Mouse (Mus musculus) myocyte (in vitro differentiated cells): ENCODE measurements at regions not wholly inside any gene's neighbourhood (a gene's known extent, or its start where the extent isn't known, plus 50 kb on each side); places are given as distances from the start of the nearest gene placed in this dataset.

Experiments
- H3K27me3 ChIP-seq: one replicate; pipeline ENCODE4 v1.6.1; 2011; ENCODE audit not compliant: control insufficient read depth, insufficient read depth, insufficient read length
- H3K36me3 ChIP-seq: one replicate; pipeline ENCODE4 v1.6.1; 2011; ENCODE audit not compliant: control insufficient read depth, insufficient read depth
- H3K4me2 ChIP-seq: one replicate; pipeline ENCODE4 v1.6.1; 2011; ENCODE audit warnings: low read depth, control low read depth
- H3K4me3 ChIP-seq: one replicate; pipeline ENCODE4 v1.5.1; 2011; ENCODE audit warnings: mild to moderate bottlenecking, control low read depth, moderate library complexity
- H3K79me2 ChIP-seq: one replicate; pipeline ENCODE4 v1.6.1; 2011; ENCODE audit not compliant: control insufficient read depth, insufficient read depth
- H3ac ChIP-seq: one replicate; pipeline ENCODE4 v1.6.1; 2011; ENCODE audit not compliant: control insufficient read depth, insufficient read length
- CEBPB ChIP-seq: IDR thresholded peaks from 2 replicates; pipeline ENCODE4 v1.6.1; 2011; ENCODE audit warnings: mild to moderate bottlenecking, moderate library complexity; ENCODE audit not compliant: poor library complexity, insufficient read depth, severe bottlenecking
- E2F4 ChIP-seq: IDR thresholded peaks from one replicate; pipeline ENCODE4 v1.6.1; 2011; ENCODE audit warnings: mild to moderate bottlenecking, control low read depth, moderate library complexity; ENCODE audit not compliant: insufficient read depth
- MAX ChIP-seq: IDR thresholded peaks from one replicate; pipeline ENCODE4 v1.6.1; 2011; ENCODE audit warnings: low read depth, mild to moderate bottlenecking, control low read depth
- MYOD1 ChIP-seq, 3 experiments: IDR thresholded peaks; one replicate each; pipeline ENCODE4 v1.6.1; 2011; ENCODE audit warnings: control low read depth in 2 of 3, low read depth in 2 of 3, mild to moderate bottlenecking in 2 of 3, moderate library complexity in 1 of 3; ENCODE audit not compliant: insufficient read length in 2 of 3, control insufficient read depth in 1 of 3
- MYOG ChIP-seq, 3 experiments: IDR thresholded peaks; one replicate each; pipeline ENCODE4 v1.6.1; 2011; ENCODE audit warnings: control low read depth in 2 of 3, low read depth in 2 of 3, mild to moderate bottlenecking in 2 of 3; ENCODE audit not compliant: insufficient read length in 2 of 3, control insufficient read depth in 1 of 3, insufficient read depth in 1 of 3
- POLR2A ChIP-seq: IDR thresholded peaks from one replicate; pipeline ENCODE4 v1.6.1; 2011; ENCODE audit warnings: low read depth, mild to moderate bottlenecking, control low read depth, moderate library complexity; ENCODE audit not compliant: insufficient read length
- POLR2AphosphoS2 ChIP-seq: IDR thresholded peaks from one replicate; pipeline ENCODE4 v1.6.1; 2011; ENCODE audit warnings: low read depth, control low read depth; ENCODE audit not compliant: insufficient read length
- REST ChIP-seq: IDR thresholded peaks from one replicate; pipeline ENCODE4 v1.6.1; 2011; ENCODE audit warnings: mild to moderate bottlenecking, control low read depth, moderate library complexity; ENCODE audit not compliant: insufficient read depth, insufficient read length
- SRF ChIP-seq: IDR thresholded peaks from one replicate; pipeline ENCODE4 v1.6.1; 2011; ENCODE audit warnings: low read depth; ENCODE audit not compliant: control insufficient read depth, insufficient read length
- TCF12 ChIP-seq: IDR thresholded peaks from one replicate; pipeline ENCODE4 v1.6.1; 2011; ENCODE audit warnings: mild to moderate bottlenecking, control low read depth; ENCODE audit not compliant: poor library complexity, insufficient read depth, severe bottlenecking
- TCF3 ChIP-seq: IDR thresholded peaks from one replicate; pipeline ENCODE4 v1.6.1; 2011; ENCODE audit warnings: low read depth, control low read depth; ENCODE audit not compliant: insufficient read length
- USF1 ChIP-seq: IDR thresholded peaks from one replicate; pipeline ENCODE4 v1.6.1; 2011; ENCODE audit warnings: low read depth, mild to moderate bottlenecking, control low read depth, moderate library complexity

DNA sequence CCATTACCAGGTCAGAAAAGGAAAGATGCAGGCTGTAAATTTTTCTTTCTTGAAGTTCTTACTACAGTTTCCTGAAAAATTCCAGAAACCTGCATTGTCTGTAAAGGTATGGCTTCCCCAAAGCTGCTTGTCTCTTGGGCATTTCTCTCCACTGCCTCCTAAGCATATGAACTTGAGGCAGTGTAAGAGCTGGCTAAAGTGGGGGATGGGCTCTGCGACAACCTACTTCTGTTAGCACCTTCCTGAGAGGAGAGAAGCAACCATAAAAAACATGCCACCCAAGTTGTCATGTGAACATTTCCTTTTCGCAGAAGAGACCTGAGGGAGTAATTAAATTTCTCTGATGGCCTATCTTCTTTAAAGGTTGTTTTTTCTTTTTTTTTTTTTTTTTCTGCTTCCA lies 711.6 kb upstream of the Klhl29 start:
- no peaks in the 10 kb centered on the region for H3K27me3 ChIP-seq
- TF ChIP-seq MYOD1 (IDR thresholded peaks at IDR 0.05; ENCODE audit: control insufficient read depth in 1 of 3, insufficient read length in 2 of 3, low read depth in 2 of 3) (no peak), CEBPB (no peak), MAX (no peak), TCF12 (no peak), TCF3 (no peak), POLR2A (no peak)

DNA sequence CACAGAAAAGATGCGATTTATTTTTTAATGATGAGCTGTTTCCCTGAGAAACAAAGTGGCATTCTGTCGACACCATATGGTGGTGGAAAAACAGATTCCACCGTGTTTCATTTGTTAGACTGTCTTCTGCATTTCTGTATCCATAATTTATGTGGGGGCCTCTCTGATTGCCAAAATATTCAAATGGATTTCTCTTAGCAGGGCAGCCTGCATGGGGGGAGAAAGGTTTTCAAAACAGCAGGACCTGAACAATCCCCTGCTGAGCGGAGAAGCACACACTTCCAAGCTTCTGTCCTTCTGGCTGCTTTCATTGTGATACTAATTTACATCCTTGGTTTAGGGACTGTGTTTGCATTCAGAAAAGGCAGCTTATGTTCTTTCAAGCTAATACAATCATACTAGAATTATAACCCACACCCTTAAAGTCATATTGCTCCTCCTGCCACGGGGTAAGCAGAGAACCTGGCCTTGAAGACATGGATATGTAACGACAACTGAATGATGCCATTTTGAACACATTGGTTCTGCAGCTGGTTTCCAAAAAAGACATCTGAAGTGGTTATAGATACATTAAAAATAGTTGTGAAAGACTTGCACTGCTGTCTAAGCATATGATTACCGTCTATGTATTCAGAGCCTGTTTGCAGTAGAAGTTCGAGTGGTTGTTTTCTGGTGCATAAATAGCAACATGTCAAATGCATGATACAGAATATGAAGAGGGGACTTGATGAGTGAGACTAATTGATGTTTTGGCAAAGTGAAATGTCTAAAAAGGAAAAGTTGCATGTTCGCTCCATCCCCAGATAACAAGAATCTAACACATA lies 671.6 kb upstream of the Klhl29 start:
- no peak for TF ChIP-seq USF1
- no peak for TF ChIP-seq REST
- no peak for TF ChIP-seq POLR2A
- no peak for TF ChIP-seq CEBPB
- no peak for TF ChIP-seq POLR2AphosphoS2
- TF ChIP-seq SRF, result no peak
- no peak for TF ChIP-seq MYOD1 (IDR thresholded peaks at IDR 0.05; ENCODE audit: control insufficient read depth in 1 of 3, insufficient read length in 2 of 3, low read depth in 2 of 3)
- no peak for TF ChIP-seq MAX
- no peak for TF ChIP-seq E2F4
- TF ChIP-seq TCF12, result no peak
- TF ChIP-seq MYOG (IDR thresholded peaks at IDR 0.05; ENCODE audit: control insufficient read depth in 1 of 3, insufficient read depth in 1 of 3, insufficient read length in 2 of 3, low read depth in 2 of 3), result no peak
- no peak for TF ChIP-seq TCF3

More for the DNA sequence above, 711.6 kb upstream of the Klhl29 start:
- Histone ChIP-seq H3K4me3 (no peak overlapping the region), H3K4me2 (no peak overlapping the region), H3ac (no peak overlapping the region), H3K36me3 (no peaks in the 10 kb centered on the region), H3K79me2 (no peaks in the 10 kb centered on the region)

DNA sequence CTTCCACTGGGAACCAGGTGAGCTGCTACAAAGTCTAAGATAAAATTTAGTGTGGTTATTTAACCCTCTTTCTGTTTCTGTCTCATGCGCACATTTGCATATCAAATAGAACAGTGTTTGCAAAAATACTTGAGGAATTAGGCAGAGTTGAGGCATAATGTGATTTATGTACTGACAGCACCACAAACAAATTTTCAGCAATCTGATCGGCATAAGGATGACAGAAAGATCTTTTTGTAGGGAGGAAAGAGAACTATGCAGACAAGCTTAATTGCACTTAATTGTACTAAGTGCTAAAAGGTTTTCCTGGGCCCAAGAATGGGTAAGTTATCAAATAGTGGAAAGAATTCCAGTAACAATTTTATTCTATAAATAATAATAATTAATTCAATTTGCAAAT lies 670.6 kb upstream of the Klhl29 start:
- H3ac ChIP-seq, result no peak overlapping the region
- no peak overlapping the region for H3K4me3 ChIP-seq
- no peaks in the 10 kb centered on the region for H3K27me3 ChIP-seq
- H3K36me3 ChIP-seq, result no peaks in the 10 kb centered on the region
- H3K79me2 ChIP-seq, result no peaks in the 10 kb centered on the region
- TF ChIP-seq MAX, result no peak
- no peak for TF ChIP-seq TCF12
- TF ChIP-seq TCF3, result no peak
- no peak for TF ChIP-seq SRF
- no peak for TF ChIP-seq USF1
- no peak for TF ChIP-seq CEBPB
- no peak for TF ChIP-seq MYOG (IDR thresholded peaks at IDR 0.05; ENCODE audit: control insufficient read depth in 1 of 3, insufficient read depth in 1 of 3, insufficient read length in 2 of 3, low read depth in 2 of 3)
- TF ChIP-seq E2F4, result no peak
- TF ChIP-seq POLR2A, result no peak
- TF ChIP-seq POLR2AphosphoS2, result no peak
- TF ChIP-seq REST, result no peak
- no peak for TF ChIP-seq MYOD1 (IDR thresholded peaks at IDR 0.05; ENCODE audit: control insufficient read depth in 1 of 3, insufficient read length in 2 of 3, low read depth in 2 of 3)
- H3K4me2 ChIP-seq, result no peak overlapping the region

More for the DNA sequence above, 671.6 kb upstream of the Klhl29 start:
- no peak overlapping the region for H3ac ChIP-seq
- no peaks in the 10 kb centered on the region for H3K27me3 ChIP-seq
- no peak overlapping the region for H3K4me2 ChIP-seq
- no peaks in the 10 kb centered on the region for H3K79me2 ChIP-seq
- no peak overlapping the region for H3K4me3 ChIP-seq
- H3K36me3 ChIP-seq, result no peaks in the 10 kb centered on the region

DNA sequence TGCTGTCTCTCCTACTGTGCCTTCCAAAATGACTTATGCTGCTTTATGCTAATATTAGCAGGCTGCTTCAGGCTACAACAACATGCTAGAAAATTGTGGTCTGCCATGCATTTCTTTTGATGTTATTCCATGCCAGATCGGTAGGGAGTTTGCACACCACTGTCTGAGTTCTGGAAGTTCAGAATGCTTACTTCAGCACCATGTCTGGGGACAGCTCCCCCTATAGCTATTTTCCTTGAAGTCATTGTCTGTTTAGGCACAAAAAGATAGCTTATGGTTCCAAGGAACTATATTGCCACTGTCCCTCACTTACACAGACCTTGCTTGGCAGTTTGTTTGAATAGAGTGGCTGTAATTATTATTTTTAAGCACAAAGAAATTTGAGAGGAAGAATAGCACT lies 666.8 kb upstream of the Klhl29 start:
- Histone ChIP-seq H3K4me3 (no peak overlapping the region), H3K36me3 (no peaks in the 10 kb centered on the region), H3K79me2 (no peaks in the 10 kb centered on the region), H3ac (no peak overlapping the region), H3K27me3 (no peaks in the 10 kb centered on the region), H3K4me2 (no peak overlapping the region)
- no peak for TF ChIP-seq E2F4
- TF ChIP-seq MYOG (IDR thresholded peaks at IDR 0.05; ENCODE audit: control insufficient read depth in 1 of 3, insufficient read depth in 1 of 3, insufficient read length in 2 of 3, low read depth in 2 of 3), result no peak
- no peak for TF ChIP-seq SRF
- TF ChIP-seq USF1, result no peak
- no peak for TF ChIP-seq MAX
- TF ChIP-seq TCF12, result no peak
- TF ChIP-seq POLR2AphosphoS2, result no peak
- TF ChIP-seq POLR2A, result no peak

DNA sequence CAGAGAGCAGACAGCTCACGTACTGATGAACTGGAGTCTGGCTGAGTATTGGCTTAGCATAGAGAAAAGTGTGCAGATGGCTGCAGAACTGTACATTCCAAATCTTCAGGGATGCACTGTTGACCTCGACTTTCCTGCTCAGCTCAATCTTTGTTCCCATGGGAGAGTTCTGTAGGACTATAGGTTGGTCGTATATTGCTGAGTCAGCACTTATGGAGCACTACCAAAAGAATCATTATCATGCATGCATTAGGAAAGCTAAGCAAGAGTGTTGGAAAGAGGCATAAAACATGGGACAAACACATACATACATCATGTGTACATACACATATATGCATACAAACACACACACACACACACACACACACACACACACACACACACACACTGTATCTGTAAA lies 648.6 kb upstream of the Klhl29 start:
- TF ChIP-seq MYOD1 (IDR thresholded peaks at IDR 0.05; ENCODE audit: control insufficient read depth in 1 of 3, insufficient read length in 2 of 3, low read depth in 2 of 3) (no peak), USF1 (no peak), POLR2A (no peak), CEBPB (no peak)
- no peak overlapping the region for H3ac ChIP-seq
- no peaks in the 10 kb centered on the region for H3K79me2 ChIP-seq
- H3K4me3 ChIP-seq, result no peak overlapping the region
- H3K4me2 ChIP-seq, result no peak overlapping the region
- no peaks in the 10 kb centered on the region for H3K36me3 ChIP-seq
- no peaks in the 10 kb centered on the region for H3K27me3 ChIP-seq
